Mouse (Mus musculus): Measurements from ENCODE around the gene 1700019A02Rik.

- no peak for TF ChIP-seq CTCF (IDR thresholded peaks at IDR 0.05; ENCODE audit: extremely low read depth, insufficient read depth, insufficient read length, insufficient replicate concordance)
- TF ChIP-seq POLR2A (IDR thresholded peaks at IDR 0.05; ENCODE audit: low read depth, low read length): no peak
Measured at GRCm38 (mm10) chr1:53210136-53210535, 22.7 kb upstream of the 1700019A02Rik start.

All from spleen, adult 2 months (tissue).